Mouse (Mus musculus) mouse embryonic stem cell (cell line): ENCODE results near the gene Nt5c1a.

ENCODE experiments used
- in situ Hi-C, 2 experiments: fragments of 300-500 bp; cut with MboI; formaldehyde crosslinking; loops; 1 replicate in 1 of 2; 3 replicates in 1 of 2; pipeline ENCODE4 v1.14.3; 2019 to 2020; ENCODE audit warnings: low sequenced_read_pairs in 2 of 2, low pct_unique_long_range_greater_than_20kb in 1 of 2, mixed read lengths in 1 of 2; ENCODE audit not compliant: unreplicated experiment in 1 of 2

Gene Nt5c1a

GRCm38 (mm10) chr4:123202094-123202420, 753 bp downstream of the Nt5c1a start:
- in situ Hi-C loops, result no loop called here

- in situ Hi-C loops, result no loop called here
Observed at GRCm38 (mm10) chr4:123207337-123207736, 6.0 kb downstream of the Nt5c1a start.

GRCm38 (mm10) chr4:123210996-123211395, 9.7 kb downstream of the Nt5c1a start:
- in situ Hi-C loops, result no loop called here

GRCm38 (mm10) chr4:123211453-123211852, 10.1 kb downstream of the Nt5c1a start:
- in situ Hi-C loops, result no loop called here

DNA sequence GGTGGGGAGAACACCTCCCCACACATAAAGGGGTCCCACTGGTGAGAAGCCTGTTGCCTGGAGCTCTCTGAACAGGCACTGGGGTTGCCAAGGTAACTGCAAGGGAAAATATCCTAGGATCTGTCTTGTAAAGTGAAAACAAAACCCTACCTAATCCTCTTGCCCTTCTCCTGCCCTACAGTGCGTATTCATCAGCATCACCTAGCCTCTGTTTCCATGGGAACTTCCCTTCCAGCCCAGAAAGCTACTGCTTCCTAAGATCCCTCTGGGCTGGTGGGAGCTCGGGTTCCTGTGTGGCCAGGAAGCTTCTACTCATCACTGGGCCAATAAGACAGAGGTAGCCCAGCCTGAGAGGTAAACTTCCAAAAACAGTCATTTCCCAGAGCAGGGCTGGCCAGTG, 11.0 kb downstream of the Nt5c1a start:
- in situ Hi-C loops, result no loop called here

- in situ Hi-C loops, result no loop called here
Observed at GRCm38 (mm10) chr4:123213975-123214374, 12.7 kb downstream of the Nt5c1a start.

- in situ Hi-C loops, result no loop called here
Observed at GRCm38 (mm10) chr4:123215367-123215766, 14.1 kb downstream of the Nt5c1a start.

DNA sequence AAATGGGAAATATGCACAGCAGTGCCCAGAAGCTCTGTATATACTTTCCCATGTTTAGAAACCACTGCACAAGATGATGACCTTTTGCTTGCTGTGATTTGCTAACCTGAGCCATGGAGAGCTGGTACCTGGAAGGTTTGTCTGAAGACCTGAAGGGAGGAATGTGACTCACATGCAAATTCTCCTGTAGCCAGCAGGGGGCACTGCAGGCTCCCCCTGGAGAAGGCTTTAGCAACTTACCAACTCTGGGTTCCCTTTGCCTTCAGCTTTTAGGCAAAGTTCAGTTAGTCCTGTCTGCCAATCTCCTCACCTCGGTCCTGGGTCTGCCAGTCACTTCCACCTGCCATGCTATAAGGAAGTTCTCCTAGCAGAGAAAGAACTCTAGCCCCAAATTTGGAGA, 15.5 kb downstream of the Nt5c1a start:
- in situ Hi-C loops, result no loop called here

GRCm38 (mm10) chr4:123219720-123220357, 18.5 kb downstream of the Nt5c1a start:
- in situ Hi-C loops, result loop anchor here in 1 of 2 experiments (5.0 kb wide), 1 partner anchor 37 kb away; no protein-coding TSS in a partner anchor

DNA sequence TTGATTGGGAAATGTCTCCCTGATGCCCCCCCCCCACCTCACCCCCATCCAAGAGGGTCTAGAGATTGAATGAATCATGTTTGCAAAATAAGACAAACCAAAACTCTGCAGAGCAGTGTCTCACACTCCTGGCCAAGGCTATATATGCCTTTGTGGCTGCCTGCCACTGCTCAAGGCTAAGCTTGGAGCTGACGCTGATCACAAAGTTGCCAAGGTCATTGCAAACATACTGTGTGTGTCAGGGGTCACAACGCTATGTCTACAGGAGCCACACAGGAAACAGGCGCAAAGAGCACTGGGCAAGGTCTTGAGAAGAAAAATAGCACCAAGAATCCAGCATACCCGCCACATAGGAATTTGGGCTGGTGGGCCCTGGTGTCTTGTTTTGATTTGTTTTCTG, 19.3 kb downstream of the Nt5c1a start:
- in situ Hi-C loops, result loop anchor here in 1 of 2 experiments (5.0 kb wide), 1 partner anchor 37 kb away; no protein-coding TSS in a partner anchor

DNA sequence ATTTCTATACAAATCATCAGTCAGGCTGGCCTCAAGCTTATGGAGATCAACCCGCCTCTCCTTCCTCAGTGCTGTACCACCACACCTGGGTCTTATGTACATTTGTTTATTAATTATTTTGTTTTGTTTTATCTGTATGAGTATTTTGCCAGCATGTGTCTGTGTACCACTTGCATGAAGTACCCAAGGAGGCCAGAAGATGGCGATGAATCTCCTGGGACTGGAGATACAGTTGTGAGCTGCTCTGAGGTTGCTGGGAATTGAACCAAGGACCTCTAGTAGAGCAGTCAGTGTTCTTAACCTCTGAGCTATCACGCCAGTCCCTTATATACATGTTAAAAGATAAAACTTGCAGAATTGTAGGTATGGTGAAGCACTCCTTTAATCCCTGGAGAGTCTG, 22.0 kb downstream of the Nt5c1a start:
- in situ Hi-C loops, result loop anchor here in 1 of 2 experiments (5.0 kb wide), 1 partner anchor 34 kb away; no protein-coding TSS in a partner anchor

GRCm38 (mm10) chr4:123225718-123226403, 24.6 kb downstream of the Nt5c1a start:
- in situ Hi-C loops, result no loop called here

- in situ Hi-C loops, result no loop called here
Observed at GRCm38 (mm10) chr4:123227707-123228106, 26.4 kb downstream of the Nt5c1a start.

DNA sequence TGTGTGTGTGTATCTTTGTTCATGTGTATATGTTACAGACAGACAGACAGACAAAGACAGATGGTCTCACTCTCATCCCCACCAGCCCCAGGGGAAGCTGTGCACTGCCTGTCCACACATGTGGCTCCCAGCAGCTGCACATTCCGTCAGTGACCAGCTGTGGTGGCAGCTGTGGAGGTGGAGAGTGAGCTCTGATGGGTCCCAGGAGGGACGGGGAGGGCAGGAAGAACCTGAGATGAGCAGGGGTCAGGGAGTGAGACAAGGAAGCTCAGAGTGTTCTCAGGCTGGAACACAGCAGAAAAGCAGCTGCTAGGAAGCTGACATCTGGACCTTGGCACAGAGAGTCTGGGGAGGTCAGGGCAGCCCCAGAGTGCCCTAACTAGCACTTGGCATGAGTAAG, 27.0 kb downstream of the Nt5c1a start:
- in situ Hi-C loops, result no loop called here

DNA sequence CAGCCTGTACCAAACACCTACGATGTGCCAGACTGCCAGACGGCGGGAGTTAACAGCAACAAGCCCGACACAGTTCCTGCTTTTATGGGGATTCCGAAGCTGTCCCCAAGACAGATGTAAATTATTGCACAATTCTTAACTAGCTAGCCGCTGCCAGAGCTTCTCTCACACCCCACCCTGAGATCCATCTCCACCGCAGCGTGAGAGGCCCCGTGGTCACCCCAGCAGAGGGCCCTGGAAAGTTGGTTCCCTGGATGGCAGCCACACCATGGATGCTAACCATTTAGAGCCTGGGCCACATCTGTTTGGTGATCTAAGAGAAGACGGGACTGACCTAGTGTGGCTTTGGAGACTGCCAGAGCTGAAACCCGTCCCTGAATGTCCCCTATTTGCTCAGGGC, 27.9 kb downstream of the Nt5c1a start:
- in situ Hi-C loops, result no loop called here

DNA sequence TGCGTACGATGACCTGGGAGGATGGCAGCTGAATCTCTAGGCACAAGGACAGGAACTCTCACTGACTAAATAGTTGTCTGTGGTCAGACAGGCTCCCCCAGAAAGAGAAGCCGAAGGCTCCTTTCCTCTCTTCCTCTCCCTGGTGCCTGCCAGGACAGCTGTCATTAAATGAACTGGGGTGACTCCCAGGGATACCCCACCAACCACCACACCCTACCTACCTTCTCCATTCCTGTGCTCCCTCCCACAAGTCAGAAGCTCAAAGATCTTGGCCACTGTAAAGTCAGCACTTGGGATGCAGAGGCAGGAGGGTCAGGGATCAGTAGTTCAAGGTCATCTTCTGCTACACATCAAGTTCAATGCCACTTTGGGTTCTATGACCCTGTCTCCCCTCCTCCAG, 31.5 kb downstream of the Nt5c1a start:
- in situ Hi-C loops, result no loop called here

- in situ Hi-C loops, result no loop called here
Observed at GRCm38 (mm10) chr4:123233492-123234084, 32.3 kb downstream of the Nt5c1a start, which contains the start of gene Heyl. Gene Heyl, plus strand, starts transcription at chr4:123233556.

GRCm38 (mm10) chr4:123235835-123236430, 34.6 kb downstream of the Nt5c1a start:
- in situ Hi-C loops, result no loop called here

DNA sequence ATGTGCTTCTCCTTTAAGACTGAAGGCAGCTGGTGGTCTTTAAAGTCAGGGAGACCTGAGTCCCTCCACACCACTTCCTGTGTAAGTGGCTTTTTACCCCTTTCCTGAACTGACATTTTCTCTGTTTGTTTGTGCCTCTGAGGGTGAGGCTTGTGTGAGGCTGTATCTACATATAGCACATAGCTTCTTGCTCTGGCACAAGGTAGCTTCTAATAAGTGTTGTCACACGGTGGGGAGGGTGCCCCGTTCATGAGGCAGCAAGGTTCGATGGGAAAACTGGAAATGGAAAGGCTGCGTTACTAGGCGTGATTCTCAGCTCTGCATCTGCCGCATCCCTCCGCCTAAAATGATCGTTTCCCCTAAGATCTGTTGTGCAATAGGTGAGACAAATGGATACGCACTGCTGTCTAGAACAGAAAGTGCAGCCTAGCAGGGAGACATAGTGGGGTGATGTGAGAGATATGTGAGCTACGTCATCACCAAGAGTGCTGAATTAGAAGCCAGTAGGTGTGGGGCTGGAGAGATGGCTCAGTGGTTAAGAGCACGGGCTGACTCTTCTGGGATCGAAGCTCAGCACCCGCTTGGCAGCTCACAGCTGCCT, 35.2 kb downstream of the Nt5c1a start:
- in situ Hi-C loops, result no loop called here
